Comparison of ENCODE assay signal across 7 mouse cellular contexts in the genomic region with DNA sequence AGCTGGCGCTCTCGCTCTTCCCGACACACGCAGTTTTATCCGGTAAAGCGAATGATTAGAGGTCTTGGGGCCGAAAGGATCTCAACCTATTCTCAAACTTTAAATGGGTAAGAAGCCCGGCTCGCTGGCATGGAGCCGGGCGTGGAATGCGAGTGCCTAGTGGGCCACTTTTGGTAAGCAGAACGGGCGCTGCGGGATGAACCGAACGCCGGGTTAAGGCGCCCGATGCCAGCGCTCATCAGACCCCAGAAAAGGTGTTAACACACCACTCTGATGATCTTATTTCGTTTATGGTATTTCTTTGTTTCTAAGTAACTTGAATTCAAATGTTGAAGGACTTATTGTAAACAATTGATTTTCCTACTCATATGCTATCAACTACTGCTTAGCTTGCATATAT.
DNase-seq lines count a peak whose midpoint lies in the region; ATAC-seq and TF ChIP-seq lines count a peak whose summit lies in the region.
"Not testable (repeated sequence)": the region's sequence is repeated elsewhere in the genome, so short reads cannot be mapped to it uniquely, and the experiment has no call there.

No protein-coding gene starts in this region.

- not testable (repeated sequence) for H3K4me3 ChIP-seq in cerebellum, adult 2 months (replicated peaks; ENCODE audit: insufficient read depth, low read depth, low read length); limb, embryonic 14.5 days (replicated peaks; ENCODE audit: low read length); neural tube, embryonic 11.5 days (ENCODE audit: low read depth, low read length)

- H3K4me1 ChIP-seq in cerebellum, adult 2 months (ENCODE audit: control insufficient read depth, insufficient read depth, low read length); limb, embryonic 14.5 days (ENCODE audit: control insufficient read depth, insufficient read depth, low read length); neural tube, embryonic 11.5 days (ENCODE audit: control insufficient read depth, insufficient read depth, low read length): not testable (repeated sequence)

- H3K27me3 ChIP-seq in cerebellum, adult 2 months (ENCODE audit: control insufficient read depth, insufficient read depth, low read length); limb, embryonic 14.5 days (ENCODE audit: control insufficient read depth, insufficient read depth, low read length); neural tube, embryonic 11.5 days (ENCODE audit: control insufficient read depth, insufficient read depth, low read length); splenic B cell, adult 2 months (ENCODE audit: control insufficient read depth, insufficient read depth, low read length, poor library complexity, severe bottlenecking): not testable (repeated sequence)

- H3K27ac ChIP-seq in cerebellum, adult 2 months (ENCODE audit: insufficient read depth, low read length); limb, embryonic 14.5 days (replicated peaks; ENCODE audit: low read depth, low read length); neural tube, embryonic 11.5 days (ENCODE audit: low read depth, low read length): not testable (repeated sequence)

- H3K9me3 ChIP-seq in limb, embryonic 14.5 days (ENCODE audit: control insufficient read depth, low read length); neural tube, embryonic 11.5 days (ENCODE audit: control insufficient read depth, low read length): not testable (repeated sequence)

- H3K36me3 ChIP-seq in limb, embryonic 14.5 days (ENCODE audit: control insufficient read depth, insufficient read depth, low read length); neural tube, embryonic 11.5 days (ENCODE audit: control insufficient read depth, insufficient read depth, low read length); splenic B cell, adult 2 months (ENCODE audit: control insufficient read depth, insufficient read depth, low read length, poor library complexity, severe bottlenecking): not testable (repeated sequence)

- peak; percentile 29 for DNase-seq in WW6 (ENCODE audit: low read depth, low spot score)
- DNase-seq in cerebellum, adult 2 months, result peak; percentile 54 to 57
- peak; percentile 3 to 29 for DNase-seq in gastrocnemius, adult 8-10 months (ENCODE audit: low spot score in 2 of 2)
- DNase-seq in kidney, adult 18-20 months, result peak; percentile 23
- DNase-seq in limb, embryonic 14.5 days (ENCODE audit: low spot score), result peak; percentile 31
- peak; percentile 52 for DNase-seq in neural tube, embryonic 11.5 days (ENCODE audit: low spot score)
- DNase-seq in splenic B cell, adult 2 months (ENCODE audit: low read depth, low spot score), result peak; percentile 76

- ATAC-seq in limb, embryonic 14.5 days (ENCODE audit: low FRiP score, low read depth); neural tube, embryonic 11.5 days (ENCODE audit: insufficient read depth, low FRiP score, low TSS enrichment): not testable (repeated sequence)

- not testable (repeated sequence) for TF ChIP-seq POLR2A in cerebellum, adult 2 months (IDR thresholded peaks at IDR 0.05; ENCODE audit: borderline replicate concordance, insufficient read depth, low read length); limb, embryonic 14.5 days (IDR thresholded peaks at IDR 0.05; ENCODE audit: borderline replicate concordance, extremely low read depth, insufficient read depth, insufficient read length)

- not testable (repeated sequence) for H3K9ac ChIP-seq in limb, embryonic 14.5 days (ENCODE audit: low read depth, low read length, severe bottlenecking); neural tube, embryonic 11.5 days (ENCODE audit: low read length)

- WGBS in cerebellum, adult 2 months, result 89% methylated on average over 22 of the region's 22 CpGs
- 90% methylated on average over 22 of the region's 22 CpGs for WGBS in limb, embryonic 14.5 days
- 91% methylated on average over 22 of the region's 22 CpGs for WGBS in neural tube, embryonic 11.5 days

- not testable (repeated sequence) for H3K4me2 ChIP-seq in limb, embryonic 14.5 days (replicated peaks; ENCODE audit: low read depth, low read length, severe bottlenecking); neural tube, embryonic 11.5 days (ENCODE audit: low read depth)

- not testable (repeated sequence) for TF ChIP-seq CTCF in cerebellum, adult 2 months (IDR thresholded peaks at IDR 0.05; ENCODE audit: borderline replicate concordance, insufficient read depth, low read depth, low read length)

Comparison
In these comparisons a context has a peak if more than half of its experiments do, and no peak if none do; other contexts are left out.
1. DNase-seq: peak in every context shown above with its lines; median percentile 76 in splenic B cell, adult 2 months; 56 in cerebellum, adult 2 months; 52 in neural tube, embryonic 11.5 days; 31 in limb, embryonic 14.5 days; 29 in WW6; 23 in kidney, adult 18-20 months; 16 in gastrocnemius, adult 8-10 months.